Mouse (Mus musculus) embryonic fibroblast, embryonic 13.5 days (primary cell): ENCODE measurements around the gene Slc35c1.

Source experiments
- CTCF ChIP-seq: IDR thresholded peaks from 2 replicates; pipeline ENCODE4 v1.5.1; 2011; ENCODE audit warnings: mild to moderate bottlenecking, control low read depth, low read length, moderate library complexity, borderline replicate concordance; ENCODE audit not compliant: insufficient read depth
- POLR2A ChIP-seq: IDR thresholded peaks from 2 replicates; pipeline ENCODE4 v1.6.1; 2011; ENCODE audit warnings: low read depth, mild to moderate bottlenecking, control low read depth, low read length, moderate library complexity

GRCm38 (mm10) chr2:92461215-92461614 lies 877 bp upstream of the Slc35c1 start:
- TF ChIP-seq CTCF = no peak
- TF ChIP-seq POLR2A = no peak
